In the genomic region with DNA sequence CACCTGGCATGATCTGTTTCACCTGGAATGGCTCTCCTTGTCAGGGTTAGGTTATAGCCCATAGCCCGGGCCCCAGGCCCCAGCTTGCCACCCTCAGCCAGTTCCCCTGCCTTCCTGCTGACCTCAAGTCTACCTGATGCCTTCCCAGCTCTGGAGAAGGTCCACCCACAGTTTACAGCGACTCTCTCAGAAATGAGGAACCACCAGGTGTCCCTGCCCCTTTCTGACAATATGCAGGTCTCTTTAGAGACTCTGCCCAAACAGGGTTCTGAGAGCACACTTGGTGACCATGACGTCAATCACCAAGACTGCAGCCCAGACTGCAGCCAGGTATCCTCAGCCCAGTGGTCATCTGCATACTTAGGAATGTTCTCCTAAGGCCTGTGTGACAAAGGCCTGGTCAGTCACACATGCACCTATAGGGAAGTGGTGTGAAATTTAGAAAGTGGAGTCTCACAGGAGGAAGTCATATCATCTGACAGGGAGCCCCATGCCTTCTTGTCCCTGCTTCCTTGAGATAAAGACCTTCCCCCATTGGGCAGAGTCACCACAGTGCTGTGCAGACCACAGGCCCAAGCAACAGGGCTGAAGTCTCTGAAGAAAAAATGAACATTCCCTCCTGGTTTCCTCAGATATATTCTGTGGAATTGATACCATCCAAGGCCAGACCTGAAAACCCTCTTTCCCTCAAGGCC, we compare ENCODE assay signal across 22 mouse cellular contexts. TPM values are rescaled to one million over a fixed set of nuclear protein-coding genes. Genes with fewer than 3 reads are reported as not detected.
DNase-seq lines count a peak whose midpoint lies in the region; ATAC-seq and TF ChIP-seq lines count a peak whose summit lies in the region.
"Had no signal": no experiment of that assay in that cellular context is flagged by ENCODE, and none has a peak within 500 bp of the region (broad histone marks: within the 10 kb centered on the region; RNA-seq: fewer than 3 reads in every experiment).

No protein-coding gene starts in this region.

- no peaks in the 10 kb centered on the region for H3K9me3 ChIP-seq in liver, embryonic 11.5 days (ENCODE audit: control insufficient read depth, low read length)
- no peaks in the 10 kb centered on the region for H3K9me3 ChIP-seq in limb, embryonic 12.5 days
- H3K9me3 ChIP-seq: heart, embryonic 15.5 days; neural tube, embryonic 15.5 days had no signal

- DNase-seq in liver, embryonic 11.5 days (ENCODE audit: low spot score), result no peak
- no peak for DNase-seq in liver
- no peak for DNase-seq in kidney, adult 2 months
- no peak for DNase-seq in cerebellum, postnatal 14 days
- no peak for DNase-seq in heart, postnatal 10 days
- DNase-seq in urinary bladder, postnatal 4 days (ENCODE audit: low spot score in 2 of 2), result no peak
- DNase-seq: adrenal gland, adult 2 months; cerebellum, adult 9-11 months; gastrocnemius, postnatal 25 days; left cerebral cortex, postnatal 4 days; lung, adult 2 months; right cerebral cortex, postnatal 25 days; thymus, adult 2 months had no signal

- no peaks in the 10 kb centered on the region; the same call in 1 of the 2 replicates for H3K4me1 ChIP-seq in liver, embryonic 11.5 days (replicated peaks; ENCODE audit: control insufficient read depth, insufficient read depth, low read length)
- peaks cover 45% of the 10 kb centered on the region for H3K4me1 ChIP-seq in limb, embryonic 12.5 days (replicated peaks)
- no peaks in the 10 kb centered on the region for H3K4me1 ChIP-seq in kidney, adult 2 months (ENCODE audit: control insufficient read depth, insufficient read depth, low read length)
- H3K4me1 ChIP-seq: heart, embryonic 15.5 days had no signal

- H3K36me3 ChIP-seq in liver, embryonic 11.5 days (ENCODE audit: control insufficient read depth, insufficient read depth, low read length), result no peaks in the 10 kb centered on the region
- H3K36me3 ChIP-seq in limb, embryonic 12.5 days, result no peaks in the 10 kb centered on the region
- H3K36me3 ChIP-seq in kidney, adult 2 months (ENCODE audit: control insufficient read depth, insufficient read depth, low read length), result no peaks in the 10 kb centered on the region
- H3K36me3 ChIP-seq: heart, embryonic 15.5 days; neural tube, embryonic 15.5 days had no signal

- no peaks in the 10 kb centered on the region for H3K27me3 ChIP-seq in liver, embryonic 11.5 days (replicated peaks; ENCODE audit: control insufficient read depth, insufficient read depth, low read length)
- peaks cover 25% of the 10 kb centered on the region for H3K27me3 ChIP-seq in limb, embryonic 12.5 days
- no peaks in the 10 kb centered on the region for H3K27me3 ChIP-seq in kidney, adult 2 months (replicated peaks; ENCODE audit: control insufficient read depth, insufficient read depth, low read length)

- H3K27ac ChIP-seq in liver, embryonic 11.5 days (ENCODE audit: low read depth, low read length), result peak overlapping the region; percentile 9; the same call in 1 of the 2 replicates
- H3K27ac ChIP-seq in limb, embryonic 12.5 days, result 0 out of 2 replicates have a peak overlapping the region, but pooled peaks have one; percentile 72
- no peak overlapping the region for H3K27ac ChIP-seq in kidney, adult 2 months (ENCODE audit: insufficient read depth, low read depth, low read length)
- H3K27ac ChIP-seq: heart, embryonic 15.5 days; left cerebral cortex, adult 2 months had no signal

- intact Hi-C loops in heart, postnatal 10 days (cut with DNase I), result no loop called here

- WGBS in liver, embryonic 11.5 days, result 34% methylated on average over 3 of the region's 3 CpGs
- 79% methylated on average over 3 of the region's 3 CpGs for WGBS in limb, embryonic 12.5 days
- 79% methylated on average over 3 of the region's 3 CpGs for WGBS in kidney, adult 2 months

- H3K4me3 ChIP-seq in liver, embryonic 11.5 days (ENCODE audit: low read depth, low read length), result no peak overlapping the region
- no peak overlapping the region for H3K4me3 ChIP-seq in limb, embryonic 12.5 days (replicated peaks)
- H3K4me3 ChIP-seq in kidney, adult 2 months (ENCODE audit: insufficient read depth, low read depth, low read length), result no peak overlapping the region
- H3K4me3 ChIP-seq: heart, embryonic 15.5 days; left cerebral cortex, adult 2 months; neural tube, embryonic 15.5 days had no signal

- no peak overlapping the region for H3K9ac ChIP-seq in liver, embryonic 11.5 days (ENCODE audit: low read depth, low read length)
- no peak overlapping the region for H3K9ac ChIP-seq in limb, embryonic 12.5 days (replicated peaks)
- H3K9ac ChIP-seq: heart, embryonic 15.5 days; neural tube, embryonic 15.5 days had no signal

- no peak for TF ChIP-seq CTCF in kidney, adult 2 months (conservative IDR thresholded peaks at IDR 0.05; ENCODE audit: insufficient read depth, insufficient read length, low read depth, low read length)

- peak; percentile 62 for ATAC-seq in liver, embryonic 11.5 days (replicated peaks; ENCODE audit: low FRiP score)
- ATAC-seq in limb, embryonic 12.5 days (ENCODE audit: insufficient number of reproducible peaks, insufficient read depth, low FRiP score, low TSS enrichment, low read depth), result no peak
- peak; percentile 69 for ATAC-seq in megakaryocyte, adult 5-6 weeks (ENCODE audit: poor library complexity, severe bottlenecking)
- ATAC-seq: forebrain, embryonic 16.5 days had no signal

- no peak for TF ChIP-seq POLR2A in kidney, adult 2 months (IDR thresholded peaks at IDR 0.05; ENCODE audit: low read depth, low read length)

- no peak overlapping the region for H3K4me2 ChIP-seq in liver, embryonic 11.5 days
- H3K4me2 ChIP-seq in limb, embryonic 12.5 days, result no peak overlapping the region
- H3K4me2 ChIP-seq: heart, embryonic 15.5 days; midbrain, embryonic 11.5 days; neural tube, embryonic 15.5 days had no signal

RNA-seq across cellular contexts. Expression of gene A530016L24Rik, which starts 25.4 kb away (rescaled TPM):
- 0.11 and 0.12 TPM in 2 replicates for polyA plus RNA-seq in liver, embryonic 11.5 days (2014; fragmentation: Nextera tagmentation; extraction: Ambion mirVana)
- 0.23 TPM in 1 of 2 replicates, not detected in the other for polyA plus RNA-seq in limb, embryonic 12.5 days (2016; fragmentation: Nextera tagmentation; extraction: Ambion mirVana)
- not detected in 2 replicates for total RNA-seq in megakaryocyte, adult 5-6 weeks (2015)
- total RNA-seq in megakaryocyte, adult 5-6 weeks (2017), result not detected in 2 replicates
- 11.4 and 16.2 TPM in 2 replicates for polyA plus RNA-seq in kidney, adult 2 months (2012; rRNA removed)
- 10 to 100 TPM; 16.5 to 18.5 TPM for total RNA-seq in heart, postnatal 10 days (2021)
- total RNA-seq: left cerebral cortex, adult 2 months had no signal
- polyA plus RNA-seq: hindbrain, embryonic 11.5 days; midbrain, embryonic 11.5 days had no signal

RNA-seq across cellular contexts. Expression of gene Tmem179, which starts 52.6 kb away (rescaled TPM):
- 0.70 and 0.71 TPM in 2 replicates for polyA plus RNA-seq in liver, embryonic 11.5 days (2014; fragmentation: Nextera tagmentation; extraction: Ambion mirVana)
- polyA plus RNA-seq in limb, embryonic 12.5 days (2016; fragmentation: Nextera tagmentation; extraction: Ambion mirVana), result 0.19 and 0.23 TPM in 2 replicates
- not detected in 2 replicates for total RNA-seq in megakaryocyte, adult 5-6 weeks (2015)
- total RNA-seq in megakaryocyte, adult 5-6 weeks (2017), result not detected in 2 replicates
- polyA plus RNA-seq in kidney, adult 2 months (2012; rRNA removed), result 0.45 and 1.0 TPM in 2 replicates
- total RNA-seq in heart, postnatal 10 days (2021), result not detected
- total RNA-seq: heart, adult 8-10 months had no signal

Comparison
In these comparisons a context has a peak if more than half of its experiments do, and no peak if none do; other contexts are left out.
1. RNA of gene A530016L24Rik, which starts 25.4 kb away (polyA plus RNA-seq): 11.4 to 16.2 TPM in kidney, adult 2 months; 0.11 to 0.12 TPM in liver, embryonic 11.5 days and 0.23 TPM in limb, embryonic 12.5 days; every median in the first group is over 10 times any median in the second.